Mouse (Mus musculus) MEL (cell line): Measurements from ENCODE around the gene Bag6. TPM values are rescaled to one million over a fixed set of nuclear protein-coding genes. Genes with fewer than 3 reads are reported as not detected.

Source experiments
- DNase-seq: peaks from one replicate; pipeline ENCODE4 v3.0.0; 2011; ENCODE audit warnings: low read depth, low spot score
- H3K27ac ChIP-seq: 2 replicates; pipeline ENCODE4 v1.5.1; 2012; ENCODE audit warnings: low read depth, mild to moderate bottlenecking, control low read depth, low read length, moderate library complexity; ENCODE audit not compliant: control insufficient read depth
- H3K27me3 ChIP-seq, 2 experiments: fragments of 150-350 bp in 1 of 2; sonication (generic) in 1 of 2; 2 replicates each; pipeline ENCODE4 v1.6.1; 2012; ENCODE audit warnings: low read length in 2 of 2, mild to moderate bottlenecking in 2 of 2, improper control_type of control experiment in 1 of 2, moderate library complexity in 1 of 2; ENCODE audit not compliant: insufficient read depth in 2 of 2, control insufficient read depth in 1 of 2
- H3K36me3 ChIP-seq, 2 experiments: 2 replicates each; pipeline ENCODE4 v1.6.1; 2012 to 2014; ENCODE audit warnings: low read length in 2 of 2, improper control_type of control experiment in 1 of 2, inconsistent platforms in 1 of 2, mild to moderate bottlenecking in 1 of 2; ENCODE audit not compliant: insufficient read depth in 2 of 2, control insufficient read depth in 1 of 2
- H3K4me1 ChIP-seq, 2 experiments: fragments of 150-350 bp in 1 of 2; sonication (generic) in 1 of 2; 2 replicates each; pipeline ENCODE4 v1.6.1; 2012; ENCODE audit warnings: low read length in 2 of 2, improper control_type of control experiment in 1 of 2, mild to moderate bottlenecking in 1 of 2; ENCODE audit not compliant: insufficient read depth in 2 of 2, control insufficient read depth in 1 of 2
- H3K4me3 ChIP-seq, 2 experiments: fragments of 150-350 bp in 1 of 2; sonication (generic) in 1 of 2; 2 replicates each; pipeline ENCODE4 v1.5.1; 2012; ENCODE audit warnings: low read depth in 2 of 2, low read length in 2 of 2, mild to moderate bottlenecking in 2 of 2, moderate library complexity in 2 of 2, control low read depth in 1 of 2, improper control_type of control experiment in 1 of 2; ENCODE audit not compliant: control insufficient read depth in 1 of 2, insufficient read depth in 1 of 2
- H3K79me2 ChIP-seq: 2 replicates; pipeline ENCODE4 v1.6.1; 2012; ENCODE audit warnings: mild to moderate bottlenecking, low read length, moderate library complexity; ENCODE audit not compliant: control insufficient read depth, poor library complexity, insufficient read depth
- H3K9ac ChIP-seq: 2 replicates; pipeline ENCODE4 v1.6.1; 2012; ENCODE audit warnings: low read depth, mild to moderate bottlenecking, control low read depth, low read length, moderate library complexity; ENCODE audit not compliant: control insufficient read depth, poor library complexity, severe bottlenecking
- H3K9me3 ChIP-seq: fragments of 150-350 bp; sonication (generic); replicated peaks from 2 replicates; pipeline ENCODE4 v1.6.1; 2012; ENCODE audit warnings: mild to moderate bottlenecking, low read length, improper control_type of control experiment, moderate library complexity; ENCODE audit not compliant: insufficient read depth
- CHD2 ChIP-seq: IDR thresholded peaks from 2 replicates; pipeline ENCODE4 v1.6.1; 2011; ENCODE audit warnings: low read length, improper control_type of control experiment
- ELF1 ChIP-seq: IDR thresholded peaks from 2 replicates; pipeline ENCODE4 v1.6.1; 2014; ENCODE audit warnings: low read depth, mild to moderate bottlenecking, inconsistent platforms, low read length, improper control_type of control experiment, moderate library complexity
- EP300 ChIP-seq, 2 experiments: IDR thresholded peaks; 2 replicates each; pipeline ENCODE4 v1.6.1; 2011; ENCODE audit warnings: improper control_type of control experiment in 2 of 2, low read length in 2 of 2, low read depth in 1 of 2, mild to moderate bottlenecking in 1 of 2
- ETS1 ChIP-seq: IDR thresholded peaks from 2 replicates; pipeline ENCODE4 v1.6.1; 2012; ENCODE audit warnings: low read depth, mild to moderate bottlenecking, inconsistent platforms, low read length, improper control_type of control experiment, moderate library complexity
- GATA1 ChIP-seq: IDR thresholded peaks from 2 replicates; pipeline ENCODE4 v1.6.1; 2011; ENCODE audit warnings: low read depth, low read length, improper control_type of control experiment
- JUND ChIP-seq: IDR thresholded peaks from 2 replicates; pipeline ENCODE4 v1.6.1; 2011; ENCODE audit warnings: low read depth, mild to moderate bottlenecking, improper control_type of control experiment, low read length
- MAZ ChIP-seq: IDR thresholded peaks from 2 replicates; pipeline ENCODE4 v1.6.1; 2012; ENCODE audit warnings: low read depth, mild to moderate bottlenecking, inconsistent platforms, low read length, improper control_type of control experiment
- MYB ChIP-seq: IDR thresholded peaks from 2 replicates; pipeline ENCODE4 v1.6.1; 2011; ENCODE audit warnings: mild to moderate bottlenecking, low read depth, low read length, improper control_type of control experiment
- MYC ChIP-seq: IDR thresholded peaks from 2 replicates; pipeline ENCODE4 v1.6.1; 2011; ENCODE audit warnings: low read depth, mild to moderate bottlenecking, low read length, improper control_type of control experiment, moderate library complexity
- NELFE ChIP-seq: IDR thresholded peaks from 2 replicates; pipeline ENCODE4 v1.6.1; 2011; ENCODE audit warnings: low read depth, low read length, improper control_type of control experiment
- NRF1 ChIP-seq: IDR thresholded peaks from 2 replicates; pipeline ENCODE4 v1.6.1; 2014; ENCODE audit warnings: low read depth, mild to moderate bottlenecking, inconsistent platforms, low read length, improper control_type of control experiment, moderate library complexity; ENCODE audit not compliant: poor library complexity, insufficient read depth, severe bottlenecking
- POLR2A ChIP-seq, 2 experiments: IDR thresholded peaks; 2 replicates each; pipeline ENCODE4 v1.6.1; 2011 to 2012; ENCODE audit warnings: low read length in 2 of 2, mild to moderate bottlenecking in 2 of 2, control low read depth in 1 of 2, improper control_type of control experiment in 1 of 2, low read depth in 1 of 2, moderate library complexity in 1 of 2; ENCODE audit not compliant: control insufficient read depth in 1 of 2, insufficient read depth in 1 of 2, poor library complexity in 1 of 2
- POLR2AphosphoS2 ChIP-seq: IDR thresholded peaks from 2 replicates; pipeline ENCODE4 v1.6.1; 2011; ENCODE audit warnings: low read length, improper control_type of control experiment
- POLR2AphosphoS5 ChIP-seq: IDR thresholded peaks from 2 replicates; pipeline ENCODE4 v1.6.1; 2012; ENCODE audit warnings: low read depth, borderline replicate concordance, mild to moderate bottlenecking, inconsistent platforms, low read length, moderate library complexity, mixed read lengths
- RAD21 ChIP-seq: IDR thresholded peaks from 2 replicates; pipeline ENCODE4 v1.6.1; 2011; ENCODE audit warnings: mild to moderate bottlenecking, low read depth, low read length, improper control_type of control experiment
- RCOR1 ChIP-seq: IDR thresholded peaks from 2 replicates; pipeline ENCODE4 v1.6.1; 2012; ENCODE audit warnings: low read depth, mild to moderate bottlenecking, inconsistent platforms, low read length, improper control_type of control experiment
- TAL1 ChIP-seq: IDR thresholded peaks from 2 replicates; pipeline ENCODE4 v1.6.1; 2012; ENCODE audit warnings: mild to moderate bottlenecking, inconsistent platforms, low read length, moderate library complexity, mixed read lengths
- TBP ChIP-seq: IDR thresholded peaks from 2 replicates; pipeline ENCODE4 v1.8.0; 2011; ENCODE audit warnings: low read depth, low read length, improper control_type of control experiment
- TCF12 ChIP-seq: IDR thresholded peaks from 2 replicates; pipeline ENCODE4 v1.6.1; 2014; ENCODE audit warnings: low read depth, mild to moderate bottlenecking, inconsistent platforms, low read length, improper control_type of control experiment, moderate library complexity
- UBTF ChIP-seq: IDR thresholded peaks from 2 replicates; pipeline ENCODE4 v1.6.1; 2012; ENCODE audit warnings: low read depth, mild to moderate bottlenecking, inconsistent platforms, low read length, improper control_type of control experiment, moderate library complexity, borderline replicate concordance; ENCODE audit not compliant: insufficient read depth
- USF1 ChIP-seq: IDR thresholded peaks from 2 replicates; pipeline ENCODE4 v1.6.1; 2014; ENCODE audit warnings: low read depth, mild to moderate bottlenecking, inconsistent platforms, low read length, improper control_type of control experiment, moderate library complexity
- USF2 ChIP-seq, 2 experiments: IDR thresholded peaks; 2 replicates each; pipeline ENCODE4 v1.6.1; 2011 to 2012; ENCODE audit warnings: improper control_type of control experiment in 2 of 2, low read length in 2 of 2, borderline replicate concordance in 1 of 2, inconsistent platforms in 1 of 2, low read depth in 1 of 2, mild to moderate bottlenecking in 1 of 2; ENCODE audit not compliant: insufficient read depth in 1 of 2
- ZMIZ1 ChIP-seq: IDR thresholded peaks from 2 replicates; pipeline ENCODE4 v1.6.1; 2012; ENCODE audit warnings: low read depth, mild to moderate bottlenecking, inconsistent platforms, low read length, improper control_type of control experiment, moderate library complexity
- ZNF384 ChIP-seq: IDR thresholded peaks from 2 replicates; pipeline ENCODE4 v1.6.1; 2012; ENCODE audit warnings: low read depth, mild to moderate bottlenecking, inconsistent platforms, low read length, improper control_type of control experiment
- polyA plus RNA-seq, 2 experiments: library from polyadenylated mRNA; stranded (reverse) in 1 of 2; unstranded in 1 of 2; fragments of >175 nt in 1 of 2; fragments of >200 nt in 1 of 2; gene quantifications; 2 replicates each; pipeline versions ENCODE4 v1.2.1 to v1.2.4; 2012; ENCODE audit warnings: low replicate concordance in 2 of 2, low read depth in 1 of 2; ENCODE audit not compliant: insufficient read length in 2 of 2, insufficient read depth in 1 of 2, missing spikeins in 1 of 2
- total RNA-seq: library from RNA; depleted of rRNA; stranded (reverse); fragments of 300-350 nt; gene quantifications from 2 replicates; pipeline ENCODE4 v1.2.3, GENCODE M21; 2012

Bag6 gene
- total and polyA plus RNA-seq, 3 experiments: 102 to 283 TPM; not detected in 1

GRCm38 (mm10) chr17:35128996-35129395, 6.0 kb upstream of the Bag6 start:
- H3K4me1 ChIP-seq: peaks cover 6 to 11% of the 10 kb centered on the region in 2 experiments
- no peak for TF ChIP-seq GATA1
- TF ChIP-seq EP300 (IDR thresholded peaks at IDR 0.05; ENCODE audit: low read depth in 1 of 2, low read length in 2 of 2): no peak
- TF ChIP-seq MAZ: no peak
- no peak for TF ChIP-seq ETS1
- no peak for TF ChIP-seq POLR2AphosphoS5
- TF ChIP-seq RAD21: no peak
- no peak for TF ChIP-seq USF1
- TF ChIP-seq USF2 (IDR thresholded peaks at IDR 0.05; ENCODE audit: borderline replicate concordance in 1 of 2, insufficient read depth in 1 of 2, low read depth in 1 of 2, low read length in 2 of 2): no peak
- TF ChIP-seq TBP: no peak
- no peak for TF ChIP-seq TCF12
- TF ChIP-seq MYB: no peak
- no peak for TF ChIP-seq CHD2
- TF ChIP-seq NRF1: no peak
- TF ChIP-seq ZMIZ1: no peak
- no peak for TF ChIP-seq TAL1
- no peak for TF ChIP-seq POLR2A (IDR thresholded peaks at IDR 0.05; ENCODE audit: control insufficient read depth in 1 of 2, insufficient read depth in 1 of 2, low read depth in 1 of 2, low read length in 2 of 2, poor library complexity in 1 of 2)
- no peak for TF ChIP-seq MYC
- TF ChIP-seq ELF1: no peak
- no peak overlapping the region for H3K27ac ChIP-seq
- H3K36me3 ChIP-seq: peaks cover 0 to 12% of the 10 kb centered on the region in 2 experiments; a peak in 2 of 4 replicates
- no peaks in the 10 kb centered on the region for H3K9me3 ChIP-seq
- no peak for DNase-seq
- H3K27me3 ChIP-seq: no peaks in the 10 kb centered on the region
- no peak overlapping the region for H3K9ac ChIP-seq
- H3K79me2 ChIP-seq: peaks cover 22% of the 10 kb centered on the region
- no peak overlapping the region for H3K4me3 ChIP-seq

- peaks cover 0 to 5% of the 10 kb centered on the region in 2 experiments; a peak in 1 of 4 replicates for H3K4me1 ChIP-seq
- peaks cover 0 to 3% of the 10 kb centered on the region in 2 experiments; a peak in 1 of 4 replicates for H3K36me3 ChIP-seq
- no peak overlapping the region for H3K4me3 ChIP-seq
- H3K27me3 ChIP-seq: no peaks in the 10 kb centered on the region
- H3K9me3 ChIP-seq: no peaks in the 10 kb centered on the region
- H3K79me2 ChIP-seq: peaks cover 30% of the 10 kb centered on the region
- H3K27ac ChIP-seq: no peak overlapping the region
- TF ChIP-seq MAZ (no peak), TAL1 (no peak), JUND (no peak), RCOR1 (no peak), USF2 (IDR thresholded peaks at IDR 0.05; ENCODE audit: borderline replicate concordance in 1 of 2, insufficient read depth in 1 of 2, low read depth in 1 of 2, low read length in 2 of 2) (no peak), ZNF384 (no peak), ELF1 (no peak), MYC (no peak), POLR2AphosphoS2 (no peak), NELFE (no peak), UBTF (no peak)
- no peak overlapping the region for H3K9ac ChIP-seq
- DNase-seq: no peak
Observed at GRCm38 (mm10) chr17:35131038-35131437, 3.9 kb upstream of the Bag6 start.
